Comparison of ENCODE assay signal across 1 mouse cellular context in the genomic region with DNA sequence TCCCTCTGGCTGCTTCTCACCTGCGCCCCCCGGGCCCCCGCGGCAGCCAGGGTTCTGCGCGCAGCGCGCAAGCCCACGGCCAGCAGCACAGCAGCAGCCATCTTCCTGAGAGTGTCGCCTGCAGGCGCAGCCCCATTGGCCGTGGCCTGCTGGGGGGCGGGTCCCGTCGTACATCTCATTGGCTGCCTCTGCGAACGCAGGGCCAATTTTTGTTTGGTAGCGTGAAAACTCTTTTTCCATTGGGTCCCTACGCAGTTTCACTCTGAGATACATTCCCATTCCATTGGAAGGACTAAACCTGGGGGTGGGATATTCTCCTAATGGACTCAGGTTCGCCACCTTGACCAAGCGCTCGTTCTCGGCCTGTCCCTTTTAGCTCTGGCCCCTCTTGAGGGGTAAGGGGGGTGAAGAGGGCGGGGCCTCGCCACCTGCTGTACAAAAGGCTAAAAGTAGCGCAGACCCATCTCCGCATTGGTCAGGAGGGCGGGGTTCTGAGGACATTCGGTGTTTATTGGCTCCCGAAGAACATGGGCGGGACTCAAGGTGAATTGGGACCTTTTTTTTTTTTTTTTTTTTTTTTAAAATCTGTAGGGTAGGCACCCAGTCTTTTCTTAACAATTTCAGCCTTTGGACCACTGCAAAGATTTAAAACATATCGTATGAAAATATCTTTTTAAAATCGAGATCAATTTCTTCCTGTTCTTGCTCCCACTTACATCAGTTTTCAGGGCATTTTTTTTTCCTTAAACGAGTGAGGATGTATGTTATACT.
TF ChIP-seq lines count a peak whose summit lies in the region.

A gene (minus strand): TSS at position 128 of the 771 bp plus-strand sequence.

TF ChIP-seq in CH12.LX, 34 proteins besides CTCF, POLR2A, EP300 and RAD21 (continued from another document):
- peak; percentile 77 for TF ChIP-seq MAZ (IDR thresholded peaks at IDR 0.05; ENCODE audit: low read depth, low read length)
- no peak for TF ChIP-seq JUN (IDR thresholded peaks at IDR 0.05; ENCODE audit: insufficient read depth, low read depth, low read length)
- TF ChIP-seq SMC3 (IDR thresholded peaks at IDR 0.05; ENCODE audit: low read depth, low read length): no peak
- TF ChIP-seq MAFK (IDR thresholded peaks at IDR 0.05; ENCODE audit: insufficient replicate concordance, low read length): no peak
- TF ChIP-seq TBP (conservative IDR thresholded peaks at IDR 0.05; ENCODE audit: low read depth, low read length): 0 out of 2 replicates have a peak, but pooled peaks have one; percentile 32
- no peak for TF ChIP-seq GABPA (IDR thresholded peaks at IDR 0.05; ENCODE audit: insufficient replicate concordance, low read depth, low read length)
- no peak for TF ChIP-seq CHD1 (IDR thresholded peaks at IDR 0.05; ENCODE audit: low read depth, low read length)
- no peak for TF ChIP-seq ZC3H11A (IDR thresholded peaks at IDR 0.05; ENCODE audit: low read depth, low read length)
- TF ChIP-seq ETS1 (conservative IDR thresholded peaks at IDR 0.05; ENCODE audit: low read depth, low read length): no peak
- TF ChIP-seq ELF1 (IDR thresholded peaks at IDR 0.05; ENCODE audit: low read depth, low read length): peak; percentile 55
- no peak for TF ChIP-seq USF2 (conservative IDR thresholded peaks at IDR 0.05; ENCODE audit: low read depth, low read length)
- no peak for TF ChIP-seq UBTF (IDR thresholded peaks at IDR 0.05; ENCODE audit: low read depth, low read length)
- TF ChIP-seq NELFE (IDR thresholded peaks at IDR 0.05; ENCODE audit: low read depth, low read length): peak; percentile 71
- no peak for TF ChIP-seq PAX5 (IDR thresholded peaks at IDR 0.05; ENCODE audit: low read length)
- TF ChIP-seq MXI1 (IDR thresholded peaks at IDR 0.05; ENCODE audit: low read depth, low read length): no peak; the same call in 1 of the 2 replicates
- no peak for TF ChIP-seq POLR2AphosphoS2 (IDR thresholded peaks at IDR 0.05; ENCODE audit: low read depth, low read length)
- TF ChIP-seq MAX (IDR thresholded peaks at IDR 0.05; ENCODE audit: low read length): 0 out of 2 replicates have a peak, but pooled peaks have one; percentile 19
- TF ChIP-seq CHD2 (IDR thresholded peaks at IDR 0.05; ENCODE audit: low read length): peak; percentile 85
- no peak for TF ChIP-seq E2F4 (IDR thresholded peaks at IDR 0.05; ENCODE audit: insufficient replicate concordance, low read depth, low read length)
- no peak for TF ChIP-seq MEF2A (IDR thresholded peaks at IDR 0.05; ENCODE audit: borderline replicate concordance, low read depth, low read length)
